Comparison of ENCODE assay signal across 28 mouse cellular contexts in the genomic region with DNA sequence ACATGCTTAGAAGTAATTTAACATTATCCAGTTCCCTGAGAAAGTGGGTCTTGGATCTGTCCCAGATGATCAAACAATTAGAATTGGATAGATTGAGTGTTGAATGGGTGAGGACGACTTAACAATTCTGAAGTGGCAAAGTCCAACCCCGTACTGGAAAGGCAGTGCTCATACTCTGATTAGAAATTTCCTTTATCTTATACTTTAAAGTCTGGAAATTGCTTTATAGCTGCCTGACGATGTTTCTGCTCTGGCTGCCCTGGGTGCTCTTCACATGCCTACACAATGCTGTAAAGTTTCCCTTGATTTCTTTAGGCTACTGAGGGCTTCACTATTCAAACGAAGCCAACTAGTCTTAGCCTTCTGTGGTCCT.
"Had no signal": no experiment of that assay in that cellular context is flagged by ENCODE, and none has a peak within 500 bp of the region (broad histone marks: within the 10 kb centered on the region; RNA-seq: fewer than 3 reads in every experiment).

No protein-coding gene starts in this region.

- H3K36me3 ChIP-seq: embryonic facial prominence, embryonic 10.5 days; embryonic facial prominence, embryonic 12.5 days; embryonic facial prominence, embryonic 13.5 days; embryonic facial prominence, embryonic 15.5 days; forebrain, embryonic 10.5 days; forebrain, embryonic 12.5 days; forebrain, embryonic 15.5 days had no signal

- ATAC-seq: forebrain, embryonic 13.5 days; forebrain, embryonic 14.5 days; forebrain, embryonic 15.5 days; forebrain, embryonic 16.5 days; forebrain, postnatal 0 days had no signal

- H3K4me2 ChIP-seq: embryonic facial prominence, embryonic 12.5 days; embryonic facial prominence, embryonic 13.5 days; embryonic facial prominence, embryonic 15.5 days; forebrain, embryonic 12.5 days; forebrain, embryonic 13.5 days; forebrain, embryonic 15.5 days had no signal

- H3K4me1 ChIP-seq: embryonic facial prominence, embryonic 10.5 days; embryonic facial prominence, embryonic 12.5 days; embryonic facial prominence, embryonic 13.5 days; embryonic facial prominence, embryonic 15.5 days; forebrain, embryonic 10.5 days; forebrain, embryonic 12.5 days; forebrain, embryonic 13.5 days; forebrain, embryonic 15.5 days had no signal

- DNase-seq: cerebellum, adult 18-20 months; cerebellum, adult 2 months; cerebellum, adult 8-10 months; cerebellum, adult 9-10 months; cerebellum, adult 9-11 months; cerebellum, postnatal 10 days; cerebellum, postnatal 14 days; cerebellum, postnatal 25 days; cerebellum, postnatal 36 days; embryo, embryonic 11 days; forebrain, postnatal 0 days; gastrocnemius, postnatal 10 days; gastrocnemius, postnatal 14 days; gastrocnemius, postnatal 25 days; gastrocnemius, postnatal 36 days; heart, adult 11 months; heart, adult 18-20 months had no signal

- H3K27me3 ChIP-seq: embryonic facial prominence, embryonic 12.5 days; embryonic facial prominence, embryonic 13.5 days; embryonic facial prominence, embryonic 15.5 days; forebrain, embryonic 12.5 days; forebrain, embryonic 13.5 days; forebrain, embryonic 15.5 days had no signal

- H3K9me3 ChIP-seq: embryonic facial prominence, embryonic 10.5 days; embryonic facial prominence, embryonic 12.5 days; embryonic facial prominence, embryonic 13.5 days; embryonic facial prominence, embryonic 15.5 days; forebrain, embryonic 10.5 days; forebrain, embryonic 12.5 days; forebrain, embryonic 13.5 days; forebrain, embryonic 15.5 days had no signal

- H3K4me3 ChIP-seq: embryonic facial prominence, embryonic 10.5 days; embryonic facial prominence, embryonic 12.5 days; embryonic facial prominence, embryonic 13.5 days; embryonic facial prominence, embryonic 15.5 days; erythroblast, embryonic 14.5 days; forebrain, embryonic 10.5 days; forebrain, embryonic 12.5 days; forebrain, embryonic 13.5 days; forebrain, embryonic 15.5 days had no signal

- H3K27ac ChIP-seq: embryonic facial prominence, embryonic 10.5 days; embryonic facial prominence, embryonic 12.5 days; embryonic facial prominence, embryonic 13.5 days; embryonic facial prominence, embryonic 15.5 days; forebrain, embryonic 10.5 days; forebrain, embryonic 12.5 days; forebrain, embryonic 13.5 days; forebrain, embryonic 15.5 days had no signal

- H3K9ac ChIP-seq: embryonic facial prominence, embryonic 12.5 days; embryonic facial prominence, embryonic 13.5 days; embryonic facial prominence, embryonic 15.5 days; forebrain, embryonic 12.5 days; forebrain, embryonic 13.5 days; forebrain, embryonic 15.5 days; forebrain, postnatal 0 days had no signal
